Mouse (Mus musculus) liver, adult 2 months (tissue): Measurements from ENCODE around the gene Ibsp.

ENCODE experiments used
- CTCF ChIP-seq: fragments of 200-500 bp; IDR thresholded peaks from 2 replicates; pipeline ENCODE4 v1.5.1; 2011; ENCODE audit warnings: low read depth, low read length, control low read depth
- POLR2A ChIP-seq: fragments of 200-500 bp; IDR thresholded peaks from 2 replicates; pipeline ENCODE4 v1.6.1; 2011; ENCODE audit warnings: low read length, control low read depth; ENCODE audit not compliant: insufficient read depth; ENCODE audit errors: extremely low read depth

DNA sequence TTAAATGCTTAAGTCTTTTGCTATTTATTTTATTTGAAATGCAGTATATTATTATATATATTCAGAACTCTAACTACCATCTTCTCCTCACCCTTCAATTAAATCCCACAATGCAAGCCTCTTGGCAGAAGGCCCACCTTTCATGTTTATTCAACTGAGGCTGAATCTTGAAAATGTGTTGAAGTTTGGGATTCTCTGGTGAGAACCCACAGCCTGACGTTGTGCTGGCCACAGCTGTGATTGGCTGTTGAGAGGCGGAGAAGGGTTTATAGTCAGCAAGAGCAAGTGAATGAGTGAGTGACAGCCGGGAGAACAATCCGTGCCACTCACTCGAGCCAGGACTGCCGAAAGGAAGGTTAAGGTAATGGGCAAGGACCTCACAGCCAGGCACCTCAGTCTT, at the start of gene Ibsp:
- TF ChIP-seq CTCF = no peak
- TF ChIP-seq POLR2A = no peak
